Mouse (Mus musculus) forebrain, embryonic 16.5 days (tissue): ENCODE results near the gene Rftn2. TPM values are rescaled to one million over a fixed set of nuclear protein-coding genes. Genes with fewer than 3 reads are reported as not detected.

Experiments
- ATAC-seq: fragments of 200-750 bp; cut with Nextera tagmentation; 2 replicates; pipeline ENCODE4 v1.8.0; 2017; ENCODE audit warnings: mild to moderate bottlenecking, moderate library complexity
- H3K27ac ChIP-seq: fragments of 300-500 bp; sonication (generic); 2 replicates; pipeline ENCODE4 v1.5.1; 2014; ENCODE audit warnings: low read length, control low read depth
- H3K27me3 ChIP-seq: fragments of 300-500 bp; sonication (generic); replicated peaks from 2 replicates; pipeline ENCODE4 v1.6.1; 2014; ENCODE audit warnings: low read length; ENCODE audit not compliant: control insufficient read depth, insufficient read depth
- H3K36me3 ChIP-seq: fragments of 300-500 bp; sonication (generic); 2 replicates; pipeline ENCODE4 v1.6.1; 2014; ENCODE audit not compliant: control insufficient read depth, insufficient read depth
- H3K4me1 ChIP-seq: fragments of 300-500 bp; sonication (generic); replicated peaks from 2 replicates; pipeline ENCODE4 v1.6.1; 2014; ENCODE audit warnings: low read length; ENCODE audit not compliant: control insufficient read depth, insufficient read depth
- H3K4me2 ChIP-seq: fragments of 300-500 bp; sonication (generic); 2 replicates; pipeline ENCODE4 v1.6.1; 2014; ENCODE audit warnings: mild to moderate bottlenecking, low read length, control low read depth
- H3K4me3 ChIP-seq: fragments of 300-500 bp; sonication (generic); replicated peaks from 2 replicates; pipeline ENCODE4 v1.5.1; 2014; ENCODE audit warnings: mild to moderate bottlenecking, low read length, control low read depth
- H3K9ac ChIP-seq: fragments of 300-500 bp; sonication (generic); replicated peaks from 2 replicates; pipeline ENCODE4 v1.6.1; 2014; ENCODE audit warnings: low read depth, low read length, control low read depth
- H3K9me3 ChIP-seq: fragments of 300-500 bp; sonication (generic); 2 replicates; pipeline ENCODE4 v1.6.1; 2016; ENCODE audit warnings: low read length; ENCODE audit not compliant: control insufficient read depth
- WGBS: fragments of 180-500 bp; shearing (Covaris S2); extraction: QIAGEN DNeasy Blood & Tissue Kit; methylation state at CpG from one replicate; pipeline ENCODE4 v1.1.7; 2014; 5-methylcytosine and 5-hydroxymethylcytosine counted together
- polyA plus RNA-seq: library from polyadenylated mRNA; unstranded; fragments of >200 nt; fragmentation: Nextera tagmentation; extraction: Ambion mirVana; gene quantifications from 2 replicates; pipeline ENCODE4 v1.2.1, GENCODE M21; 2015

Gene Rftn2
- polyA plus RNA-seq, 1 experiment from 2014 or later = 10.4 TPM

- no peak overlapping the region for H3K4me3 ChIP-seq
- H3K9ac ChIP-seq = no peak overlapping the region
- H3K4me2 ChIP-seq = no peak overlapping the region
- H3K36me3 ChIP-seq = no peaks in the 10 kb centered on the region
- no peak for ATAC-seq
- H3K9me3 ChIP-seq = no peaks in the 10 kb centered on the region
- H3K27ac ChIP-seq = no peak overlapping the region
- WGBS = 57% methylated on average over 16 of the region's 16 CpGs
- H3K27me3 ChIP-seq = no peaks in the 10 kb centered on the region
- peaks cover 15% of the 10 kb centered on the region for H3K4me1 ChIP-seq
Measured at GRCm38 (mm10) chr1:55234910-55235520, 8.4 kb upstream of the Rftn2 start.

GRCm38 (mm10) chr1:55228256-55228884 lies 1.8 kb upstream of the Rftn2 start:
- Histone ChIP-seq H3K27ac (no peak overlapping the region), H3K4me2 (no peak overlapping the region), H3K9ac (no peak overlapping the region), H3K9me3 (no peaks in the 10 kb centered on the region), H3K4me3 (no peak overlapping the region), H3K27me3 (no peaks in the 10 kb centered on the region), H3K36me3 (no peaks in the 10 kb centered on the region), H3K4me1 (peaks cover 16% of the 10 kb centered on the region)
- ATAC-seq = no peak
- 84% methylated on average over 8 of the region's 8 CpGs for WGBS

- peaks cover 16% of the 10 kb centered on the region for H3K4me1 ChIP-seq
- no peak overlapping the region for H3K27ac ChIP-seq
- WGBS = 38% methylated on average over 1 of the region's 1 CpGs
- no peak overlapping the region for H3K4me2 ChIP-seq
- no peak for ATAC-seq
- H3K9me3 ChIP-seq = no peaks in the 10 kb centered on the region
- no peak overlapping the region for H3K4me3 ChIP-seq
- H3K9ac ChIP-seq = no peak overlapping the region
- H3K36me3 ChIP-seq = no peaks in the 10 kb centered on the region
- H3K27me3 ChIP-seq = no peaks in the 10 kb centered on the region
Measured at GRCm38 (mm10) chr1:55227376-55227775, 794 bp upstream of the Rftn2 start.

GRCm38 (mm10) chr1:55225398-55225797 lies 1.2 kb downstream of the Rftn2 start:
- Histone ChIP-seq H3K9ac (peak overlapping the region; percentile 27; the same call in 1 of the 2 replicates), H3K9me3 (no peaks in the 10 kb centered on the region), H3K4me1 (peaks cover 26% of the 10 kb centered on the region), H3K36me3 (no peaks in the 10 kb centered on the region), H3K4me2 (peak overlapping the region; percentile 66), H3K27ac (peak overlapping the region; percentile 60), H3K27me3 (no peaks in the 10 kb centered on the region), H3K4me3 (peak overlapping the region; percentile 36)
- 11% methylated on average over 3 of the region's 3 CpGs for WGBS
- peak; percentile 49 for ATAC-seq

- Histone ChIP-seq H3K9ac (no peak overlapping the region; the same call in 1 of the 2 replicates), H3K36me3 (no peaks in the 10 kb centered on the region), H3K27me3 (no peaks in the 10 kb centered on the region), H3K9me3 (no peaks in the 10 kb centered on the region), H3K4me1 (peaks cover 26% of the 10 kb centered on the region), H3K4me3 (peak overlapping the region; percentile 25), H3K4me2 (peak overlapping the region; percentile 66), H3K27ac (peak overlapping the region; percentile 47)
- WGBS = 40% methylated on average over 11 of the region's 11 CpGs
- ATAC-seq = peak; percentile 84
Measured at GRCm38 (mm10) chr1:55224111-55224510, 2.5 kb downstream of the Rftn2 start.

GRCm38 (mm10) chr1:55223026-55223425 lies 3.6 kb downstream of the Rftn2 start:
- Histone ChIP-seq H3K27ac (no peak overlapping the region), H3K4me3 (no peak overlapping the region), H3K27me3 (no peaks in the 10 kb centered on the region), H3K36me3 (no peaks in the 10 kb centered on the region), H3K9me3 (no peaks in the 10 kb centered on the region), H3K4me2 (no peak overlapping the region), H3K4me1 (peaks cover 26% of the 10 kb centered on the region), H3K9ac (no peak overlapping the region)
- 90% methylated on average over 7 of the region's 7 CpGs for WGBS
- no peak for ATAC-seq

- Histone ChIP-seq H3K9ac (no peak overlapping the region), H3K4me2 (no peak overlapping the region), H3K36me3 (no peaks in the 10 kb centered on the region), H3K27ac (no peak overlapping the region), H3K9me3 (no peaks in the 10 kb centered on the region), H3K27me3 (no peaks in the 10 kb centered on the region), H3K4me1 (peaks cover 22% of the 10 kb centered on the region), H3K4me3 (no peak overlapping the region)
- WGBS = 48% methylated on average over 4 of the region's 4 CpGs
- no peak for ATAC-seq
Measured at GRCm38 (mm10) chr1:55221352-55221751, 5.2 kb downstream of the Rftn2 start.

GRCm38 (mm10) chr1:55217191-55217590 lies 9.4 kb downstream of the Rftn2 start:
- no peak for ATAC-seq
- Histone ChIP-seq H3K4me3 (no peak overlapping the region), H3K9ac (no peak overlapping the region), H3K27me3 (no peaks in the 10 kb centered on the region), H3K36me3 (no peaks in the 10 kb centered on the region), H3K4me2 (no peak overlapping the region), H3K27ac (no peak overlapping the region), H3K9me3 (no peaks in the 10 kb centered on the region), H3K4me1 (peaks cover 9% of the 10 kb centered on the region)
- 51% methylated on average over 2 of the region's 2 CpGs for WGBS

- H3K36me3 ChIP-seq = no peaks in the 10 kb centered on the region
- 0 out of 2 replicates have a peak, but pooled peaks cover 2% of the 10 kb centered on the region for H3K4me1 ChIP-seq
- H3K9ac ChIP-seq = no peak overlapping the region
- H3K27me3 ChIP-seq = no peaks in the 10 kb centered on the region
- 40% methylated on average over 11 of the region's 11 CpGs for WGBS
- no peak overlapping the region for H3K4me3 ChIP-seq
- H3K9me3 ChIP-seq = no peaks in the 10 kb centered on the region
- H3K4me2 ChIP-seq = no peak overlapping the region
- no peak overlapping the region for H3K27ac ChIP-seq
- ATAC-seq = peak; percentile 43; the same call in 1 of the 2 replicates
Measured at GRCm38 (mm10) chr1:55215185-55215813, 11.3 kb downstream of the Rftn2 start.
